Mouse (Mus musculus) Muller cell, postnatal 12 days (primary cell): ENCODE measurements at regions not wholly inside any gene's neighbourhood (a gene's known extent, or its start where the extent isn't known, plus 50 kb on each side); places are given as distances from the start of the nearest gene placed in this dataset.

Experiments
- DNase-seq: peaks from one replicate; pipeline ENCODE4 v3.0.0-alpha.2; 2015; ENCODE audit errors: inconsistent ontology term

GRCm38 (mm10) chr2:71690277-71691161 is 54.9 kb upstream of the Itga6 start:
- no peak for DNase-seq

GRCm38 (mm10) chr2:71694758-71695310 is 50.6 kb upstream of the Itga6 start:
- peak; percentile 50 for DNase-seq
